In genomic region chr8:12811231-12811630, GRCm38 (mm10) we compare ENCODE assay signal across 14 mouse cellular contexts. TPM values are rescaled to one million over a fixed set of nuclear protein-coding genes. Genes with fewer than 3 reads are reported as not detected.
DNase-seq lines count a peak whose midpoint lies in the region; ATAC-seq and TF ChIP-seq lines count a peak whose summit lies in the region.
"Had no signal": no experiment of that assay in that cellular context is flagged by ENCODE, and none has a peak within 500 bp of the region (broad histone marks: within the 10 kb centered on the region; RNA-seq: fewer than 3 reads in every experiment).

No protein-coding gene starts in this region.

- H3K27ac ChIP-seq in forebrain, postnatal 0 days (ENCODE audit: low read depth, low read length), result no peak overlapping the region
- H3K27ac ChIP-seq in forebrain, embryonic 11.5 days (ENCODE audit: low read depth, low read length), result no peak overlapping the region
- no peak overlapping the region for H3K27ac ChIP-seq in liver, embryonic 14.5 days
- no peak overlapping the region for H3K27ac ChIP-seq in liver, embryonic 12.5 days
- H3K27ac ChIP-seq in cortical plate, adult 2 months (ENCODE audit: insufficient read depth, low read length), result no peak overlapping the region
- H3K27ac ChIP-seq: forebrain, embryonic 10.5 days had no signal

- no peak overlapping the region for H3K4me3 ChIP-seq in forebrain, postnatal 0 days (ENCODE audit: low read depth, low read length)
- no peak overlapping the region for H3K4me3 ChIP-seq in forebrain, embryonic 11.5 days (ENCODE audit: low read depth, low read length)
- no peak overlapping the region for H3K4me3 ChIP-seq in liver, embryonic 14.5 days (ENCODE audit: insufficient read depth in 1 of 2, low read depth in 2 of 2, low read length in 2 of 2)
- H3K4me3 ChIP-seq in liver, embryonic 12.5 days, result no peak overlapping the region
- H3K4me3 ChIP-seq in E14TG2a.4 (replicated peaks; ENCODE audit: low read length), result no peak overlapping the region
- no peak overlapping the region for H3K4me3 ChIP-seq in cortical plate, adult 2 months (ENCODE audit: insufficient read depth, low read length)
- H3K4me3 ChIP-seq: forebrain, embryonic 10.5 days had no signal

- 46% methylated on average over 6 of the region's 6 CpGs for WGBS in forebrain, postnatal 0 days
- 48% methylated on average over 6 of the region's 6 CpGs for WGBS in forebrain, embryonic 11.5 days
- 35% methylated on average over 6 of the region's 6 CpGs for WGBS in liver, embryonic 14.5 days (ENCODE audit: insufficient replicate concordance)
- WGBS in liver, embryonic 12.5 days (ENCODE audit: insufficient replicate concordance), result 33% methylated on average over 6 of the region's 6 CpGs

- TF ChIP-seq EP300 in liver, embryonic 14.5 days (IDR thresholded peaks at IDR 0.05; ENCODE audit: low read depth), result no peak

- H3K27me3 ChIP-seq in forebrain, postnatal 0 days (ENCODE audit: insufficient read depth, low read length), result no peaks in the 10 kb centered on the region
- H3K27me3 ChIP-seq in forebrain, embryonic 11.5 days (ENCODE audit: control insufficient read depth, insufficient read depth, low read length), result no peaks in the 10 kb centered on the region
- no peaks in the 10 kb centered on the region for H3K27me3 ChIP-seq in liver, embryonic 14.5 days (ENCODE audit: control insufficient read depth, insufficient read depth, low read length)
- H3K27me3 ChIP-seq in liver, embryonic 12.5 days (replicated peaks), result peaks cover 8% of the 10 kb centered on the region; the same call in 1 of the 2 replicates
- no peaks in the 10 kb centered on the region for H3K27me3 ChIP-seq in E14TG2a.4 (ENCODE audit: insufficient read depth, low read length)

- ATAC-seq in forebrain, postnatal 0 days, result no peak
- no peak for ATAC-seq in forebrain, embryonic 11.5 days (replicated peaks; ENCODE audit: low FRiP score)
- no peak for ATAC-seq in liver, embryonic 14.5 days (ENCODE audit: insufficient read depth)
- no peak for ATAC-seq in liver, embryonic 12.5 days
- ATAC-seq in monocyte, adult 5-6 weeks (replicated peaks; ENCODE audit: insufficient number of reproducible peaks, low FRiP score, low TSS enrichment, poor library complexity, severe bottlenecking), result no peak

- H3K9ac ChIP-seq in forebrain, postnatal 0 days, result no peak overlapping the region
- no peak overlapping the region for H3K9ac ChIP-seq in forebrain, embryonic 11.5 days (ENCODE audit: low read length)
- no peak overlapping the region for H3K9ac ChIP-seq in liver, embryonic 14.5 days (replicated peaks)
- H3K9ac ChIP-seq in liver, embryonic 12.5 days, result no peak overlapping the region

- no peaks in the 10 kb centered on the region for H3K4me1 ChIP-seq in forebrain, postnatal 0 days (ENCODE audit: insufficient read depth)
- H3K4me1 ChIP-seq in forebrain, embryonic 11.5 days (replicated peaks; ENCODE audit: control insufficient read depth, insufficient read depth, low read length), result no peaks in the 10 kb centered on the region
- no peaks in the 10 kb centered on the region for H3K4me1 ChIP-seq in liver, embryonic 14.5 days (replicated peaks; ENCODE audit: control insufficient read depth in 2 of 2, insufficient read depth in 2 of 2, low read length in 1 of 2)
- no peaks in the 10 kb centered on the region for H3K4me1 ChIP-seq in liver, embryonic 12.5 days
- 0 out of 2 replicates have a peak, but pooled peaks cover 3% of the 10 kb centered on the region for H3K4me1 ChIP-seq in E14TG2a.4 (replicated peaks; ENCODE audit: low read depth, low read length)
- H3K4me1 ChIP-seq in cortical plate, adult 2 months (ENCODE audit: control insufficient read depth, insufficient read depth, low read length), result no peaks in the 10 kb centered on the region

- DNase-seq in forebrain, postnatal 0 days, result no peak
- DNase-seq in forebrain, embryonic 11.5 days (ENCODE audit: low spot score), result no peak
- no peak for DNase-seq in liver, embryonic 14.5 days (ENCODE audit: low read depth in 3 of 3, low spot score in 3 of 3)
- no peak for DNase-seq in frontal cortex, postnatal 25 days (ENCODE audit: low spot score in 2 of 2)
- DNase-seq: cerebellum, postnatal 36 days; heart, postnatal 4 days; layer of hippocampus, postnatal 36 days; thymus, postnatal 25 days had no signal

- H3K9me3 ChIP-seq in forebrain, postnatal 0 days (ENCODE audit: low read length), result no peaks in the 10 kb centered on the region
- H3K9me3 ChIP-seq in forebrain, embryonic 11.5 days (ENCODE audit: control insufficient read depth, low read length), result no peaks in the 10 kb centered on the region
- H3K9me3 ChIP-seq in liver, embryonic 14.5 days (ENCODE audit: control insufficient read depth, low read length), result no peaks in the 10 kb centered on the region
- H3K9me3 ChIP-seq in liver, embryonic 12.5 days (replicated peaks), result no peaks in the 10 kb centered on the region
- H3K9me3 ChIP-seq in E14TG2a.4 (ENCODE audit: low read length), result no peaks in the 10 kb centered on the region
- H3K9me3 ChIP-seq: forebrain, embryonic 10.5 days; G1E had no signal

- peaks cover 23% of the 10 kb centered on the region for H3K36me3 ChIP-seq in forebrain, postnatal 0 days (ENCODE audit: insufficient read depth)
- no peaks in the 10 kb centered on the region; the same call in 1 of the 2 replicates for H3K36me3 ChIP-seq in forebrain, embryonic 11.5 days (ENCODE audit: control insufficient read depth, insufficient read depth, low read length)
- H3K36me3 ChIP-seq in liver, embryonic 14.5 days (replicated peaks; ENCODE audit: control insufficient read depth, insufficient read depth, low read depth), result no peaks in the 10 kb centered on the region
- H3K36me3 ChIP-seq in liver, embryonic 12.5 days, result no peaks in the 10 kb centered on the region
- H3K36me3 ChIP-seq in E14TG2a.4 (ENCODE audit: insufficient read depth, low read length), result peaks cover 43% of the 10 kb centered on the region
- H3K36me3 ChIP-seq: G1E had no signal

- TF ChIP-seq POLR2A in cortical plate, adult 2 months (IDR thresholded peaks at IDR 0.05; ENCODE audit: extremely low read depth, insufficient read depth, low read length), result no peak

- H3K4me2 ChIP-seq in forebrain, postnatal 0 days (ENCODE audit: low read depth), result no peak overlapping the region
- no peak overlapping the region for H3K4me2 ChIP-seq in forebrain, embryonic 11.5 days (ENCODE audit: low read depth, low read length, severe bottlenecking)
- no peak overlapping the region for H3K4me2 ChIP-seq in liver, embryonic 14.5 days (ENCODE audit: low read depth)
- no peak overlapping the region for H3K4me2 ChIP-seq in liver, embryonic 12.5 days

- peak; percentile 41 for TF ChIP-seq CTCF in forebrain, postnatal 0 days (IDR thresholded peaks at IDR 0.05; ENCODE audit: low read depth)
- TF ChIP-seq CTCF in liver, embryonic 14.5 days (IDR thresholded peaks at IDR 0.05; ENCODE audit: low read depth), result peak; percentile 27; the same call in 1 of the 2 replicates
- peak; percentile 30; the same call in 1 of the 2 replicates for TF ChIP-seq CTCF in E14TG2a.4 (conservative IDR thresholded peaks at IDR 0.05; ENCODE audit: low read length)
- peak; percentile 33; the same call in 1 of the 2 replicates for TF ChIP-seq CTCF in cortical plate, adult 2 months (IDR thresholded peaks at IDR 0.05; ENCODE audit: extremely low read depth, insufficient read depth, low read length)

RNA-seq across cellular contexts. Expression of gene Atp11a, which starts 54.4 kb away (rescaled TPM):
- 26.1 and 36.1 TPM in 2 replicates for total RNA-seq in forebrain, postnatal 0 days (2014; rRNA removed)
- 7.2 and 10.5 TPM in 2 replicates for polyA plus RNA-seq in forebrain, postnatal 0 days (2015; fragmentation: Nextera tagmentation; extraction: Ambion mirVana)
- polyA plus RNA-seq in forebrain, embryonic 11.5 days (2014; fragmentation: Nextera tagmentation; extraction: Ambion mirVana), result 18.5 and 18.9 TPM in 2 replicates
- 2.3 and 2.7 TPM in 2 replicates for polyA plus RNA-seq in liver, embryonic 14.5 days (2012; rRNA removed)
- polyA plus RNA-seq in liver, embryonic 14.5 days (2014; fragmentation: Nextera tagmentation; extraction: Ambion mirVana), result 0.76 and 1.2 TPM in 2 replicates
- 2.2 and 2.7 TPM in 2 replicates for polyA plus RNA-seq in liver, embryonic 12.5 days (2016; fragmentation: Nextera tagmentation; extraction: Ambion mirVana)
- 40.1 and 44.3 TPM in 2 replicates for polyA plus RNA-seq in cortical plate, adult 2 months (2012; rRNA removed)
- 14.4 to 19.7 TPM (median 18.2 TPM) in 3 replicates for total RNA-seq in monocyte, adult 5-6 weeks (2017)
- polyA plus RNA-seq: G1E had no signal
